Mouse (Mus musculus) 3134 (cell line): ENCODE measurements around the gene Lcn12.

Source experiments
- DNase-seq: peaks from one replicate; pipeline ENCODE4 v3.0.0-alpha.2; 2011; ENCODE audit warnings: low spot score; ENCODE audit not compliant: insufficient read length; ENCODE audit errors: extremely low read depth

Lcn12 gene

GRCm38 (mm10) chr2:25463630-25464029 is 30.1 kb downstream of the Lcn12 start:
- DNase-seq: no peak

GRCm38 (mm10) chr2:25461407-25461806 is 32.3 kb downstream of the Lcn12 start:
- DNase-seq: no peak

- peak; percentile 94 for DNase-seq
Observed at GRCm38 (mm10) chr2:25460551-25461309, 33.0 kb downstream of the Lcn12 start, which contains the start of gene Paxx. TSS of gene Paxx (minus strand) at chr2:25461094.

GRCm38 (mm10) chr2:25460135-25460534 is 33.6 kb downstream of the Lcn12 start:
- no peak for DNase-seq

- no peak for DNase-seq
Observed at GRCm38 (mm10) chr2:25458911-25459310, 34.8 kb downstream of the Lcn12 start.

GRCm38 (mm10) chr2:25457022-25457896 is 36.5 kb downstream of the Lcn12 start:
- no peak for DNase-seq

GRCm38 (mm10) chr2:25456205-25456953 is 37.3 kb downstream of the Lcn12 start, which contains the start of gene Clic3:
TSS of gene Clic3 (plus strand) at chr2:25456838.
- DNase-seq: no peak

- no peak for DNase-seq
Observed at GRCm38 (mm10) chr2:25452951-25453350, 40.8 kb downstream of the Lcn12 start.

- no peak for DNase-seq
Observed at GRCm38 (mm10) chr2:25450853-25451647, 42.7 kb downstream of the Lcn12 start.

GRCm38 (mm10) chr2:25442682-25443081 is 51.0 kb downstream of the Lcn12 start:
- DNase-seq: no peak

- no peak for DNase-seq
Observed at GRCm38 (mm10) chr2:25441067-25441466, 52.6 kb downstream of the Lcn12 start.
